Mouse (Mus musculus) lung, embryonic 16.5 days (tissue): ENCODE results near the gene Maz. TPM values are rescaled to one million over a fixed set of nuclear protein-coding genes. Genes with fewer than 3 reads are reported as not detected.

Experiments
- ATAC-seq: fragments of 200-750 bp; cut with Nextera tagmentation; 2 replicates; pipeline ENCODE4 v1.8.0; 2017; ENCODE audit warnings: low read depth, mild to moderate bottlenecking, moderate library complexity
- H3K27ac ChIP-seq: fragments of 300-500 bp; sonication (generic); 2 replicates; pipeline ENCODE4 v1.5.1; 2014; ENCODE audit warnings: mild to moderate bottlenecking, control low read depth, low read length
- H3K27me3 ChIP-seq: fragments of 300-500 bp; sonication (generic); 2 replicates; pipeline ENCODE4 v1.6.1; 2014; ENCODE audit warnings: low read depth, low read length, mixed read lengths; ENCODE audit not compliant: control insufficient read depth, insufficient read depth
- H3K36me3 ChIP-seq: fragments of 300-500 bp; sonication (generic); 2 replicates; pipeline ENCODE4 v1.6.1; 2014; ENCODE audit warnings: low read length; ENCODE audit not compliant: control insufficient read depth, insufficient read depth
- H3K4me1 ChIP-seq: fragments of 300-500 bp; sonication (generic); replicated peaks from 2 replicates; pipeline ENCODE4 v1.6.1; 2014; ENCODE audit warnings: low read length, mixed read lengths; ENCODE audit not compliant: control insufficient read depth, insufficient read depth
- H3K4me2 ChIP-seq: fragments of 300-500 bp; sonication (generic); 2 replicates; pipeline ENCODE4 v1.6.1; 2014; ENCODE audit warnings: low read depth, low read length, control low read depth
- H3K4me3 ChIP-seq: fragments of 300-500 bp; sonication (generic); 2 replicates; pipeline ENCODE4 v1.5.1; 2014; ENCODE audit warnings: mild to moderate bottlenecking, low read length, control low read depth
- H3K9ac ChIP-seq: fragments of 300-500 bp; sonication (generic); 2 replicates; pipeline ENCODE4 v1.6.1; 2014; ENCODE audit warnings: low read length, control low read depth
- H3K9me3 ChIP-seq: fragments of 300-500 bp; sonication (generic); 2 replicates; pipeline ENCODE4 v1.6.1; 2016; ENCODE audit warnings: low read length; ENCODE audit not compliant: control insufficient read depth
- WGBS: fragments of 180-500 bp; shearing (Covaris S2); extraction: QIAGEN DNeasy Blood & Tissue Kit; methylation state at CpG from one replicate; pipeline ENCODE4 v1.1.7; 2014; 5-methylcytosine and 5-hydroxymethylcytosine counted together
- polyA plus RNA-seq: library from polyadenylated mRNA; unstranded; fragments of >200 nt; fragmentation: Nextera tagmentation; extraction: Ambion mirVana; gene quantifications from 2 replicates; pipeline ENCODE4 v1.2.1, GENCODE M21; 2015

Gene Maz
- polyA plus RNA-seq, 1 experiment from 2014 or later, result 38.6 TPM

GRCm38 (mm10) chr7:127016971-127017949, 9.6 kb downstream of the Maz start, which contains the start of gene Pagr1a:
TSS of gene Pagr1a (minus strand) at chr7:127017352.
- 2% methylated on average over 39 of the region's 39 CpGs for whole genome bisulfite sequencing
- ATAC-seq, result peak; percentile 84
- peak within 1 kb of the TSS; percentile 59 for H3K4me3 ChIP-seq
- H3K9ac ChIP-seq, result peak within 1 kb of the TSS; percentile 77
- H3K36me3 ChIP-seq, result peaks cover 7% of the 10 kb centered on the region
- H3K27ac ChIP-seq, result peak within 1 kb of the TSS; percentile 98
- H3K4me1 ChIP-seq, result peaks cover 65% of the 10 kb centered on the region
- H3K9me3 ChIP-seq, result no peaks in the 10 kb centered on the region
- H3K4me2 ChIP-seq, result peak within 1 kb of the TSS; percentile 80
- no peaks in the 10 kb centered on the region for H3K27me3 ChIP-seq

DNA sequence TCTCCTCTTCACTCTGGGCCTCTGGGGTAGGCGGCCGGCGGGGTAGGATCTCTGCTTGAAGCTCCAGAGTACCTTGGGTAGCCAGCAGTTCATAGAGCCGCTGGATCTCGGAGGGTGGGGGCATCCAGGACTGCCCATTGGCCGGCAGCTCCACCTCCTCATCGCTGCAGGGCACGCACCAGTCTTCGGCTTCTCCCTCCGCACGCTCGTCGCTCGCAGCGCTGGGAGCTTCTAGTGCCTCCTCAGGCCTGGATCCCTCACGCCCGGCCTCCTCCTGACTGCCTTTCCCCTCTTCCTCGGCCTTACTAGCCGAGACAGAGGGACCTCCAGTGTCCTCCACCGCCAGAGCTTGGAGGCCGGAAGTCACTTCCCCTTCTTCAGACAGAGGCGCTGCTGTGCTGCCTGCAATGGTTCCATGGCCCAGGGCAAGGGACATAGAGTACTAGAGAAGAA, 10.3 kb downstream of the Maz start:
- H3K4me2 ChIP-seq, result peak overlapping the region; percentile 80
- peaks cover 57% of the 10 kb centered on the region for H3K4me1 ChIP-seq

GRCm38 (mm10) chr7:127016481-127016485, 10.6 kb downstream of the Maz start, which contains the start of gene Pagr1b:
TSS of gene Pagr1b (minus strand) at chr7:127016484.
- H3K4me2 ChIP-seq, result peak within 1 kb of the TSS; percentile 80
- H3K9ac ChIP-seq, result peak within 1 kb of the TSS; percentile 77
- H3K36me3 ChIP-seq, result peaks cover 5% of the 10 kb centered on the region; the same call in 1 of the 2 replicates
- no peaks in the 10 kb centered on the region for H3K27me3 ChIP-seq
- no peaks in the 10 kb centered on the region for H3K9me3 ChIP-seq
- H3K27ac ChIP-seq, result peak within 1 kb of the TSS; percentile 98
- peak within 1 kb of the TSS; percentile 59 for H3K4me3 ChIP-seq
- peaks cover 55% of the 10 kb centered on the region for H3K4me1 ChIP-seq
- ATAC-seq, result no peak

More for the DNA sequence above, 10.3 kb downstream of the Maz start:
- ATAC-seq, result peak; percentile 51
- WGBS, result 0% methylated on average over 22 of the region's 22 CpGs
- peaks cover 5% of the 10 kb centered on the region; the same call in 1 of the 2 replicates for H3K36me3 ChIP-seq
- no peaks in the 10 kb centered on the region for H3K27me3 ChIP-seq
- no peaks in the 10 kb centered on the region for H3K9me3 ChIP-seq
- peak overlapping the region; percentile 77 for H3K9ac ChIP-seq
- H3K4me3 ChIP-seq, result peak overlapping the region; percentile 59
- peak overlapping the region; percentile 98 for H3K27ac ChIP-seq

- WGBS, result under 1% methylated on average over 10 of the region's 10 CpGs
- peak overlapping the region; percentile 98 for H3K27ac ChIP-seq
- H3K4me1 ChIP-seq, result peaks cover 53% of the 10 kb centered on the region
- peak overlapping the region; percentile 80 for H3K4me2 ChIP-seq
- H3K36me3 ChIP-seq, result peaks cover 5% of the 10 kb centered on the region; the same call in 1 of the 2 replicates
- peak; percentile 15; the same call in 1 of the 2 replicates for ATAC-seq
- H3K27me3 ChIP-seq, result no peaks in the 10 kb centered on the region
- peak overlapping the region; percentile 77 for H3K9ac ChIP-seq
- peak overlapping the region; percentile 59 for H3K4me3 ChIP-seq
- no peaks in the 10 kb centered on the region for H3K9me3 ChIP-seq
Measured at GRCm38 (mm10) chr7:127016081-127016480, 10.8 kb downstream of the Maz start.

DNA sequence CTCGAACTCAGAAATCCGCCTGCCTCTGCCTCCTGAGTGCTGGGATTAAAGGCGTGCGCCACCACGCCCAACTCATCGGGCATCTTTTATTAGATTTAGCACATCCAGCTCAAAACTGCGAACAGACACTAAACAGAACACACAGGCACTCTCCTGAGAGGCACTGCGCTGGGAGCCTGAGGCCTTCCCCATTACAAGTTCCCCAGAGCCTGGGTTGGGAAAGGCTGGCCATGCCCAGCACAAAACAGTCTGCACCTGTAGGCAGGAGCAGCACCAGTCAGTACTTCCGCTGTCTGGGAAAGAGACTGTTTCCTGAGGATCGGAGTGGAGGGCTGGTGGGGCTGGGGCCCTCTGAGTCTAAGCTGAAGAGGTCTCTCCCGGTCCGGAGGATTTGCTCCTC, 11.8 kb downstream of the Maz start:
- Histone ChIP-seq H3K9me3 (no peaks in the 10 kb centered on the region), H3K4me2 (peak overlapping the region; percentile 72), H3K36me3 (peaks cover 5% of the 10 kb centered on the region; the same call in 1 of the 2 replicates), H3K4me1 (peaks cover 45% of the 10 kb centered on the region), H3K27me3 (no peaks in the 10 kb centered on the region), H3K27ac (no peak overlapping the region), H3K4me3 (no peak overlapping the region), H3K9ac (no peak overlapping the region)
- ATAC-seq, result no peak
- 91% methylated on average over 12 of the region's 12 CpGs for WGBS

GRCm38 (mm10) chr7:127014320-127014719, 12.5 kb downstream of the Maz start, which contains the start of gene Mvp:
TSS of gene Mvp (minus strand) at chr7:127014621.
- Histone ChIP-seq H3K27ac (peak within 1 kb of the TSS; percentile 51), H3K27me3 (no peaks in the 10 kb centered on the region), H3K4me3 (peak within 1 kb of the TSS; percentile 56), H3K9ac (peak within 1 kb of the TSS; percentile 59), H3K4me1 (peaks cover 41% of the 10 kb centered on the region), H3K36me3 (peaks cover 5% of the 10 kb centered on the region; the same call in 1 of the 2 replicates), H3K9me3 (no peaks in the 10 kb centered on the region), H3K4me2 (peak within 1 kb of the TSS; percentile 72)
- 0 out of 2 replicates have a peak, but pooled peaks have one; percentile 13 for ATAC-seq
- 15% methylated on average over 11 of the region's 11 CpGs for WGBS

DNA sequence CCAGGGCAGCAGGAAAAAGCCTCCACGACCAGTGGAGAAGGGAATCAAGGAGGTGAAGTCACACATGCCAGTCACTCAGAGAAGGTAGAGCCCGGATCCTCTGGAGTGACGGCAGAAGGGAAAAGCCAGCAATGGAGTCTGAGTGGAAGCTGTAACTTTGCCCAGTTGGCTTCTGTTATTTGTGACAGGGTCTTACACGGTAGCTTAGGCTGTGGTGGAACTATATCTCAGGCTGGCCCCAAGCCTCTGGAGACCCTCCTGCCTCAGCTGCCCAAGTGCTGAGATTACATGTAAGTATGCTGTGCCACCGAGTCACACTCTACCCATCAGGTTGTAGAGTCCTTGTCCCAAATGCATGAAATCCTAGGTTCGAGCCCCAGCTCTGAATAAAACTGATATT, 13.5 kb downstream of the Maz start:
- Histone ChIP-seq H3K9me3 (no peaks in the 10 kb centered on the region), H3K27ac (no peak overlapping the region), H3K27me3 (no peaks in the 10 kb centered on the region), H3K36me3 (peaks cover 5% of the 10 kb centered on the region; the same call in 1 of the 2 replicates), H3K4me2 (no peak overlapping the region), H3K9ac (no peak overlapping the region), H3K4me1 (peaks cover 39% of the 10 kb centered on the region), H3K4me3 (no peak overlapping the region)
- ATAC-seq, result no peak
- 92% methylated on average over 6 of the region's 6 CpGs for WGBS

DNA sequence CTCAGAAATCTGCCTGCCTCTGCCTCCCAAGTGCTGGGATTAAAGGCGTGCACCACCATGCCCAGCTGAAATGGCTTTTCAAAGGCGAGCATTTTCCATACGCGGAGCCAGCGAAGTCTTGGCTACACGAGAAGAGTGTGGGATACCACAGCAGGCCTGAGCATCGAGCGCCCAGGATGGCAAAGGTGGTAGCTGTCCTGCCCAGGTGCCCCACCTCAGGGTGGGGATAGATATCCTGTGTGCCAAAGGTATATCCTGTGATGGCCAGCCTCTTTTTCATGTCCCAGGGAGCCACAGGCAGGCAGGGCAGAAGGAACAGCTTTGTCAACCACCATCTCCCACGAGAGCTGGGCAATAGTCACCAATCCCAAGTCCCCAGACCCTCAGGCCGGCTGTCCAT, 14.0 kb downstream of the Maz start:
- no peaks in the 10 kb centered on the region for H3K27me3 ChIP-seq
- no peak overlapping the region for H3K4me3 ChIP-seq
- H3K4me2 ChIP-seq, result no peak overlapping the region
- no peak for ATAC-seq
- no peak overlapping the region for H3K9ac ChIP-seq
- peaks cover 5% of the 10 kb centered on the region; the same call in 1 of the 2 replicates for H3K36me3 ChIP-seq
- H3K9me3 ChIP-seq, result no peaks in the 10 kb centered on the region
- no peak overlapping the region for H3K27ac ChIP-seq
- 93% methylated on average over 10 of the region's 10 CpGs for WGBS
- H3K4me1 ChIP-seq, result peaks cover 35% of the 10 kb centered on the region

DNA sequence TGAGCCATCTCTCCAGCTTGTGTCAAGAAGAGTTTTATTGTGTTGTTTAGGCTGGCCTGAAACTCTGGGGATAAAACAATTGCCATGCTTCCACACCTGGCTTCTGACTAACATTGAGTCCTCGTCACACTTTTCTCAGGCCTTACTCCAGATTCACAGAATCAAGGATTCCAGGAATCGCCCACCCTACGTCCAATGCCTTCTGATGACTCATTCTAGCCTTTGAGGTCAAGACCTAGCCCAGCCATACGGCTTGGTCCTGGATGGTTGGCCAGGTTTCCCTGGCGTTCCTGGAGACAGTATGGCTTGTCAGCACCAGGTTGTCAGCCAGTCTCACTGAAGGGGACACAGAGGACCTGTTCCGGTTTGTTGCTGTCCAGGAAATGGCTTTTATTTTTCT, 14.5 kb downstream of the Maz start:
- Histone ChIP-seq H3K9ac (no peak overlapping the region), H3K4me2 (no peak overlapping the region), H3K9me3 (no peaks in the 10 kb centered on the region), H3K36me3 (peaks cover 5% of the 10 kb centered on the region; the same call in 1 of the 2 replicates), H3K4me1 (peaks cover 32% of the 10 kb centered on the region), H3K4me3 (no peak overlapping the region), H3K27ac (no peak overlapping the region), H3K27me3 (no peaks in the 10 kb centered on the region)
- 79% methylated on average over 6 of the region's 6 CpGs for WGBS
- ATAC-seq, result no peak
